Mouse (Mus musculus): ENCODE measurements around the gene Sec14l1.

The Sec14l1 gene

DNA sequence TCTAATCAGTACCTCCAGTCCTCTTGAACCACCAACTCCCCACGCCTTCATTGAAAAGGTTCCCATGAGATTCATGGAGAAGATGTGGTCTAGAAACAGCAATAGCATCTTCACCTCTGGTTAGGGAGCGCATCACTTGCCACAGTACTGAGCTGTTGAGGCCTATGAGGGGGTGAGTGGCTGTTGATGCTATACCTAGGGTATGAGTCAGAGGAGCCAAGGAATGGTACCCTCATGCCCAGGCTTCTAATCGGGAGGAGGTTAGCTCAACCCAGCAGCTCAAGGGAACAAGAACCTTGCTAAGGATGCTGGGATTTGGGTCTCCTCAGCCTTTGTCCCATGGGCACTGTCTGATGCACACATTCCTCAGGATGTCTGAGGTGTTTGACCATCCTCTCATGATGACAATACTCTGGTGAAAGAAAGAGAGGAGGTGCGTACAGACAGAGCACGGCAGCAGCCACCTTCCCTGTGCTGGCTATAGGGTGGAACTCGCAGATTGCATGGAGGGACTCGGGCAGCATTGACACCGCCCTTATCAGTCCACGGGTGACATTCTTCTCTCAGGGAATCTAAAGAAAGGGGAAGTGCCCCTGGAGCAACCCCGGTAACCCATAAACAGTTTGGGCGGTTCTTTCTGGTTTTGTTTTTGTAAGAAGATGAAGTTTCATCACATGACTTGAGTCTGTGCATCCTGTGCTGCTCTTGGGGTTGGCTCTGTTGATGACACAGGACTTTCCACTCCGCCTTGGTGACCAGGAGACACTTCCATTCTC, 5.6 kb upstream of the Sec14l1 start:
- DNase-seq (ENCODE audit: low read depth) = no peak

DNA sequence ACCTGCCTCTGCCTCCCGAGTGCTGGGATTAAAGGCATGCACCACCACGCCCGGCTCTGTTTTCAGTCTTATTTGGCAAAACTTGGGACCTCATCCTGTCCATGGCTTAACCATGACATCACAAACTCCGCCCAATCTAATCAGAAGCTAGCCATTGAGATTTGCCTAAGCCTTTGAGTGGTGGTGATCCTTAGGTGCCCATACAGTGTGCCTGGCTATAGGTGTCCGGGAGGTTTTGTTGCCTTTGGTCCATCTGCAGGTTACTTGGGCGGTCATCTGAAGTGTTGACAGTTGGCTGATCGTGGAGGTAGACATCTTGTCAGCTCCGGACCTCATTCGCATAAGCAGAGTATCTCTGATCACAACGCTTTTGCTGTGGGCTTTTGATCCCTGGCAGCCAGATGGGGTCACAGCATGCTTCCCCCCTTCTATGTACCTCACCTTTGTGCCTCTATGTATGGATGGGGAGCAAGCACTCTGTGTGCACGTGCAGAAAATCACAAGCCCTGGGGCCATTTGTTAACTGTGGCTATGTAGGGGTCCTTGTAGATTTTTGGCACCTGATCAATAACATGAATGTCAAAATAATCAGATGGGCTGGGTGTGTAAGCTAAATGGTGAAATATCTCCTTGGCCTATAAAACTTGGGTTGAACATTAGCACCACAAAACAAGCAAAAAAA, 2.9 kb upstream of the Sec14l1 start:
- no peak for DNase-seq (ENCODE audit: low read depth)

DNA sequence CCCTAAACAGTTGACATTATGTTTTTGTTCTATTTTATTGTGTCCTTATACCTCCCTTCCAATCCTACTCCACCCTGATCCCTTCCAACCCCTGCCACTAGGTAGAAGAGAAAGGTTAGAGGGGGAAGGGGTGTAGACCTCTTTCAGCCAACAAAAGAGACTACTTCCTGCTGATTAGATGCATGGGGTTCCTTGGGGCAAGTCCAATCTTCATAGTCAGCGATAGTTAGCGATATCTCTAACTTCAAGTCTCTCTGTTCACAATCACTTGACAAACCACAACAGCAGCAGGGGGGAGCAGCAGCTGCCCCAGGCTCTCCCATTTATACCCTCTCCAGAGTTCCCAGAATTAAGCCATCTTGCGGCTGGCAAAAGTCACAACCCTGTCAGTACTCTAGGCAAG, 2.3 kb upstream of the Sec14l1 start:
- no peak for DNase-seq (ENCODE audit: low read depth)

DNA sequence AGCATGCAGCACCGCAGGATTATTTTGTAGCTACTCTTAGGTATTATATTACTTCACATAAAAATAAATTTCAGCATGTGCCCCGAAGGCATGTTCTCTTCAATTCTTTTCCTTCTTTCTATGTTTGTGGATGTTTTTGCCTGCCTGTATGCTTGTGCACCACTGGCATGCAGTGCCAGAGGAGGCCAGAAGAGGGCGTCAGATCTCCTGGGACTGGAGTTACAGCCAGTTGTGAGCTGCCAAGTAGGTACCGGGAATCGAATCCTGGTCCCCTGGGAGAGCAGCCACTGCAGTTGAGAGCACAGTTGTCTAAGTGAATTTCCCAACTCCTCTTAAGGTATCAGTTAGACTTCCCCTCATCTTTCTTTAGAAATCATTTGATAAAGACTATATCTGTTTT, 1.6 kb upstream of the Sec14l1 start:
- no peak for DNase-seq (ENCODE audit: low read depth)

DNA sequence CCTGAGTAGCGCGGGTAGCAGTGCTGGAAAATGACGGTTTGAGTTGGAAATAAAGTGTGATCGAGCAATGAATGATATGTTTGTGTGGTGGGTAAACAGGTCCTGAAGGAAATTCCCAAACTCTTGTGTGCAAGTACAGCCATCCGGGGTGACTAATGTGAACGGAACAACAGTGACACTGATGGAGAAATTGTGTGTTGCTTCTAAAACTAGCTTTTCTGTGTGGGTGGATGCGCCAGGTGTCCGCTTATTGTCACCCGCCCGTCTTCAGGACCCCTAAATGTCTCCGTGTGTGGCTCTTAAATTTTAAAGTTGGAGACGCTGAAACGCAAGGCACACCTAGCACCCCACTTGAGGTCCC, 757 bp upstream of the Sec14l1 start:
- no peak for DNase-seq (ENCODE audit: low read depth)

DNA sequence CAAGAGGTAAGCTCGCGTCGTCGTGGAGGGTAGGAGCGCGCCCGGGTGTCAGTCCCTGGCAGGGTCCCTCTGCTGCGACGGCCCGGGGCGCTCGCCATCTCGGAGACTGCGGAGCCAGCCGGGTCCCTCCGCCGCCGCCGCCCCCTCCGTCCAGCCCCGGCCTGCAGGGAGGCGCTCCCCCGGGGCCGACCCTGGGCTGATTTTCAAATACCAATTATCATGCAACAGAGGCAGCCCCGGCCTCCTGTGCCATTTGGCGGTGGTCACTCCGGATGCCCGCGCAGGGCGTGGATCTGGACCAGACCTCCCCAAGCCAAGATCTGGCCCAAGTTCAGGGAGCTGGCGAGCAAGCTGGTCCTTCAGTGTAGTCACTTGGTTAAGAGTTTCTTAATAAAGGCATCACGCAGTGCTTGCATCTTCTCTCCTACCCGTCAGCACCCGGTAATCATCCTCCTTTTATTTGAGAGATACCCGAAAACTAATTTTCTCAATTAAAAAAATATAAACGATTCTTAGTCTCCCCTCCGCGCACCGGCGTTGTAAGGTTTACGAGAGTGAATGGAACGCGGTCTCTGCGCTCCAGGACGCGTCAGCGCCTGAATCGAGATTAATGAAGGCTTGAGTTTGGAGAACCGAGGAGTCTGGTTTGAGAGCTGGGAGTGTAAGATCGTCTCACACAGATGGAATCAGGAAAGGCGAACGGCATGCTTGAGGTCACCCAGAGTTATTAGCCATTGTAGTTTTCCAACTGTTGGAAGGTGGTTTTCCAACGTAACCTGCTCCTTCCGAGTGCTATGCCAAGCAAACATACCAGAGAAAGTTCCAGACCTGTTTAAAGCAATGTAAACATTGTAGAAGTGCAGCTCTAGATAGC, 615 bp downstream of the Sec14l1 start:
- DNase-seq (ENCODE audit: low read depth) = no peak

DNA sequence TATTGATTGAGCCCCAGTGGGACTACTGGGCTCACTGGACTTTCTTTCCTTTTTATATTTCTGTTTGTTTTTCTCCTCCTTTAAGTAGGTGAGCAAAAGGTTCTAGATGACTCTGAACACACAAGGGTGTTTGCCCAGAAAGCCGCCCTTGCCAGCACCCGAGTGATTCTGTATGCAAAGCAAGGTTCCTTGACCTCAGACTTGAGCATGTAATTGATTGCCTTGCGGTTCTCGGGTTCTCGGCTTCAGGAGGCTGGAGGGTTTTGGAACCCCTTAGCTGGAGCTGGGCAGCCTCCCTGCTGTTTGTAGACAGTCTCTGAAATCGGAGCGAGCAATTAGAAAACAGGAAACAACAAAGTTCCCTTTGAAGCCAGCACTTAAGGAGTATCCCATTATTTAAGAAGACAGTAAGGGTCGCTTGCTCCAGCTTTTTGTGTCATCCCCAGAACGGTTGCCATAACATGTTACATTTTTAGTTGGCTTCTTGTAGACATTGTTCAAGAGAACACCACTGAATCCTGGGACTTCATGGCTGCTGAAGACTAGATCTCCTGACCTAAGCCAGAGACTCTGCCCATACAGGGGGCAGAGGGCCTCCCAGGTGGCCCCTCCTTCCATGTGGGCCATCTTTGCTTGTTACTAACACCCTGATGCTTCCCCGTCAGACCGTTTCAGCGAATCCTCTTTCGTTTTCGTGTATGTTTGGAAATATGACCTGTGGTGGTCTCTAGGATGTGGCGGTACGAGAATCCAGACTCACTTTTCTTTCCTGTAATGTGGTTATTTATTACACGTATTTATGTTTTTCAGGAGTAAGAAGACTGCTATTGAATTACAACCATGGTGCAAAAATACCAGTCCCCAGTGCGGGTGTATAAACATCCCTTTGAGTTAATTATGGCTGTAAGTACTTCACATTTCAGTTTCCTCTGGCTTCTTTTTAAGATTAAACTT, 1.7 kb downstream of the Sec14l1 start:
- DNase-seq (ENCODE audit: low read depth) = no peak

DNA sequence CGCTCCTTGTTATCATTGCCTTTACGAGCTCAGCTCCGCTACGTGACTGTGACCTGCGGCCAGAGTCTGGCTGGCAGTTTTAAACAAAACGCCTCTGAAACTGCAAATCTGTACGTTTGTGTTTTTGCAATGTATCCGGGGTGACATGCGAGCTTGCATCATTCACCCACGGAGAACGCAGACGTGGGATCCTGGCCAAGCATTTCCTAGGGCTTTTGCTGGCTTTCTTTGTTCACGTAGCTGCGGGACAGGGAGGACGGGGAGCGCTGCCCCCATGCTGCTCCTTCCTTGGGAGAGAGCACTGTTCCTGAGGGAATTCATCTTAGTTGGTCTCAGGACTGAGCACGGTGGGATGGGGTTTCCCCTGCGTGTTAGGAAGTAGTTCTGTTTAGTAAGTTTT, 2.4 kb downstream of the Sec14l1 start:
- DNase-seq (ENCODE audit: low read depth) = no peak

DNA sequence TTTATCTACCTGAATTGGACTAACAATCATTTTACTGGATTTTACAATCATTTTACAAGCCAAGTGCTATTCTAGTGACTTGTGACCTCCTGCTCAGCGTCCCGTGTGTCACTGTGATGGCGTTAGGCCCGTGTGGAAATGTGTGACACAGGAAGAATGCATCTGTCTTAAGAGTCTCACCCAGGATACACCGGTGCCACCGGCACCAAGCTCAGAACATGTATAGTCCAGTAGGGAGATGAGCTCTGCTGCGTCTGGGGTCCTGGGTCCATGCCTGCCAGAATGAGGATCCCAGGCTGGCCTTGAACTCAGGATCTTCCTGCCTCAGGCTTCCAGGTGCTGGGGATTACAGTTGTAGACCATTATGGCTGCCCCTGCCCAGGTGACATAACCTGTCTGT, 2.8 kb downstream of the Sec14l1 start:
- no peak for DNase-seq (ENCODE audit: low read depth)

DNA sequence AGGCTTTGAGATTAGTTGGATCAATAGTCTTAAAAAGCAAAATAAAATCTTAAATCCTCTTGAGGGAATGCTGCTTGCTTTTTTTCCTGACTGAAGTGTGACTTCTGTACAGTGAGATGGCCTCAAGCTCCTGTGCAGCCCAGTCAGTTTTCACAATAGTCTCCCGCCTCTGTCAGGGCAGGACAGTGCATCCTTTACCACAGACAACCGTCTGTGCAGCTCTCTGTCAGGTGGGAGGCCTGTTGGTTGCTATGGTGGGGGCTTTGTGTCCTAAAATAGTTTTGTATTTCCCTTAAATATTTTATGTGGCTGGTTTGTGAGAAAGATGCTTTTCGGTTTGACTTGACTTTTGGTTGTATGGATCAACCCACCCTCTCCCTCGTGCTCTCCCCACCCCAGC, 3.3 kb downstream of the Sec14l1 start:
- no peak for DNase-seq (ENCODE audit: low read depth)

DNA sequence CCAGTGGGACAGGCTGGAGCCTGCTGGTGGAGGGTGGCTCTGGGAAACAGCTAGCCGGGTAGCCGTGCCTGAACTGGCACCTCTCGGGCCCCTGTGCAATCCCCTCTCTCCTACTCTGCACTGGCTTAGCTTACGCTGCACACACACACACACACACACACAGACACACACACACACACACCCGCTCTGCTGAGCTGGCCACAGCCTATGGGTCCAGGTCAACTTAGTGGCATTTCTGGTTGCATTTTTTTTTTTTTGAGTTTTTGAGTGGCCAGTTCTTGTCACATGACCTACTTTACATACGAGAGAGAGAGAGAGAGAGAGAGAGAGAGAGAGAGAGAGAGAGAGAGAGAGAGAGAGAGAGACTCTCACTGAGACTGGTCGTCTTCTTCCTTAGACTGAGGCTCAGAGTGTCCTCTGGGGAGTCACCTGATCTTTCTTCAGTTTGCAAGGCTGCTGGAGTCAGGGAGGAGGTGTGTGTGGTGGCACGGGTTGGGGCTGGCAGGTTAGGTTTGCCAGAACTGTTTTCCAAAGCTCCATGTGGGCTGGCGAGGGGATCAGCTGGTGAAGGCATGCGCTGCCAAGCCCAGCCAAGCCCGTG, 3.9 kb downstream of the Sec14l1 start:
- no peak for DNase-seq (ENCODE audit: low read depth)

DNA sequence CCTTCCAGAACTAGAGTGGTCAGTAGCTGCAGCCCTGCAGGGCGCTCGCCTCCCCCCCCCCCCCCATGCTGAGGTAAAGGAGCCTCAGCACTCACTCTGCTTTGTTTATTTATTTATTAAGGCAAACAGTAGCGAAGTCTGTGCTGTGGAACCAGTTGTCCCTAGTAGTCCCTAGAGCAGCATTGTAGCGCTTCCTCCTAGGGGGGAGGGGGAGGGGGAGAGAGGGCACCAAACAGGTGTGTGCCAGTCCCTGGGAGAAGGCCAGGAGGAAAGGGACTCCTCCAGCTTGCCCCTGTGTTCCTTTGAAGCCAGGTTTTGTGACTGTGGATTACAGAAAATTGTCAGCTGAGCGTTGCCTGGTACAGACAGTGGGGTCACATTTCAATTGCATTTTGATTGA, 4.8 kb downstream of the Sec14l1 start:
- no peak for DNase-seq (ENCODE audit: low read depth)

DNA sequence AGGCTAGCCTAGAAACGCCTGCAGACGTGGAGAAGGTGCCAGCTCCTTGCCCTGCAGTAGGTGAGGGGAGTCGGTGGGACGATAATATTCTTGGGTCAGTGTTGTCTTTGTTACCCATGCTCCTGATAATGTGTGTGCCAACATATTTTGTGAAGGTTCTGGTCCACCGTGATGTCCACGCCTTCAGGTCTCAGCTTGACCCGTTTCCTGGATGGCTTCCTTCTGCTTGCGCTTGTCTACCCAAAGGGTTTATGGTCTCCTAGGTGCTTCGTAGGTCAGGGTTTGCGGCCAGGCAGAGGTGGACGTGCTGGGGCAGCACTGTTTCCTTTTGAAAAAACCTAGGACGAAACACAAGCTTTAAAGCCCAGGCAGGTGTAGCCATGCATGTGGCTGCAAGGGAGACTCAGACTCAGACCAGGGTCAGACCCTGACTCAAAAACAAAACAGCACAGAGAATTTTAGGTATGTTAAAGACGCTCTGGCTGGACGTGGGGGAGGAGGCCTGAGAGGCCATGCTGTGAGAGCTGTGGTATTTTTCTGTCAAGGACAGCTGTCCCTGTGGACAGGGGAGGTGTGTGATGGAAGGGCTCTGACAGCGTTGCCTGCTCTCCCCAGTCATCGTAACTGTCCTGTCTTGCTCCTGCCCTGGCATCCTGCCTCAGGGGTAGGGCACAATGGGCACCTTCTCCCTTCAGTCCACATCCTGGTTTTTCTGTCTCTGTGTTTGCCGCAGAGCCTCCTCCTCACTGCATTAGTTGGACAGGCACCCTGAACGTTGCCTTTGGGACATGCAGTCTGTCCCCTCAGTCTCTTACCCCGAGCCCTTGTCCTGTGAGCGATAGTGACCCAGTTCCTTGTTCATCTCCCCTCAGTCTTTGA, 5.6 kb downstream of the Sec14l1 start:
- DNase-seq (ENCODE audit: low read depth) = no peak

DNA sequence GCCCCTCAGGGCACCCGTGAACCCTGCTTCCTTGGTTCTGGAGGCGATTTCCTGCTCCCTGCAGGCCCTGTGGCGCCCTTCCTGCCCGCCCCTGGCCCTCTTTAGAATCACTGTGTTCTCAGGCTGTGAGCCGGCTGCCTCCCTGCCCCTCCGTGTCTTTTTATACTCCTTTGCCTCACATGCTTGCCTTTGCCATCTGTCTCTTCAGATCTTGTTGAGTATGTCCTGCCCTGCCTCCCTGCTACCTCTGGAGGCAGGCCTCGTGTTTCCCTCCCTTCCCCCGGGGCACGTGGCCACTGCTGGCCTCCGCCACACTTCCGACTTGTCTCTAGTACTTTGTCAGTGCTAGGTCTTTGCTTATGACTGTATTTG, 6.2 kb downstream of the Sec14l1 start:
- DNase-seq (ENCODE audit: low read depth) = no peak

DNA sequence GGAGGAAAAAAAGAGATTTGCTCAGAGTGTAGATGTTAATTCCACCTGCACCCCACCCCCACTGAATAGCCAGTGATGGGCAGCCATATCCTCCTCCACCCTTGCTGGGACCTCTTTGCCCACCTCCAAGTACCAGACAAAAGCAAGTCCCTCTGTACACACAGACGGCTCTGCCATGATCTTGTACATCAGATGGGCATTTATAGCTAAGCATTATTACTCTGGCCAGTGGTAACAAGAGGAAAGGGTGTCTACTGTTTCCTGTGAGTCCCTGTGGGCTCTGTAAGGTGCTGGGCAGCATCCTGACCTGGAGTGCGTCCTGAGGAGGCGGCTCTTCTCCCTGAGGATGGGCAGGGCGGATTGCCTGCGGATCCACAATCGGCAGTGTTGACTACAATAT, 7.0 kb downstream of the Sec14l1 start:
- DNase-seq (ENCODE audit: low read depth) = no peak

DNA sequence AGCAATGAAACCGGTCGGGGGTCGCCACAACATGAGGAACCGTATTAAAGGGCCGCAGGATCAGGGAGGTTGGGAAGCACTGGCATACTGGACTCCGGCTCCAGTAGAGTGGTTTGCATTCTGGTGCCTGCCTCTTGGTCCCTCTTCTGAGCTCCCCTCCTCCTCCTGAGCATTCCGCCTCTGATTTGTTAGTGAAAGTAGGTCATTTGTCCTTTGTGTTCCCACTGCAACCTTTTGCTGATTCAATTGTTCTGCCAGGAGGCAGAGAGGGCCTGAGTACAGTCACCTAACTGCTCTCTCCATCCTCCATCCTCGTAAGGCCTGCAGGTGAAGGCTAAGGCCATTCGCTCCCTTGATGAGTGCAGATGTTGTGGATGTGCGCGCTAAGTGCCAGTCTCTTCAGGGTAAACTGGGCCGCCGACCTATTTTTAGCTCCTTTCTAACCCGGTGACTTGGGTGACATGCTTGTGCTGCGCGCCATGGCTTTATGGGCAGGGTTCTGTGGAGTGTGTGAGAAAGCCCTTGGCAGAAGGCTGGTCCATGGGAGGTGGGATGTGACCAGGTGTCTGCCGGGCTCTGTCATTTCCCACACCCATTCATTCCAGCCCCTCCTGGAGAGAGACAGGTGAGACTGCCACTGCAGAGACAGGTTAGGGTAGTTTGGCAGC, 8.6 kb downstream of the Sec14l1 start:
- no peak for DNase-seq (ENCODE audit: low read depth)

DNA sequence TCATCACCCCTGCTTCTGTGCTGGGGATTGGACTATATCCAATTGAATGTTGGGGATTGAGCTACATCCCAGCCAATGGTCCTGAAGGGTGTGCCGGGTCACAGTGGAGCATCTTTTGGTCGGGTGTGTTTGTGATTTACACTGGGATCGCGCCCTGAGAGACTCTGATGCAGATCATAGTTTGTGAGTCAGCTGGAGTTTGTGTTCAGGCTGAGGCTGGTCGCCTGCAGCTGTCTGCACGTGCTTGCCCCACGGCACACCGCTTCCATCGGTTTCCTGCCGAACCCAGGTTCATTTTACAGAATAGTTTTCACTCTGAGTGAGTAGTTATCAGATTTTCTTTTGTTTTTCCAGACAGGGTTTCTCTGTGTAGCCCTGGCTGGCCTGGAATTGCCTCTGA, 9.6 kb downstream of the Sec14l1 start:
- DNase-seq (ENCODE audit: low read depth) = no peak

DNA sequence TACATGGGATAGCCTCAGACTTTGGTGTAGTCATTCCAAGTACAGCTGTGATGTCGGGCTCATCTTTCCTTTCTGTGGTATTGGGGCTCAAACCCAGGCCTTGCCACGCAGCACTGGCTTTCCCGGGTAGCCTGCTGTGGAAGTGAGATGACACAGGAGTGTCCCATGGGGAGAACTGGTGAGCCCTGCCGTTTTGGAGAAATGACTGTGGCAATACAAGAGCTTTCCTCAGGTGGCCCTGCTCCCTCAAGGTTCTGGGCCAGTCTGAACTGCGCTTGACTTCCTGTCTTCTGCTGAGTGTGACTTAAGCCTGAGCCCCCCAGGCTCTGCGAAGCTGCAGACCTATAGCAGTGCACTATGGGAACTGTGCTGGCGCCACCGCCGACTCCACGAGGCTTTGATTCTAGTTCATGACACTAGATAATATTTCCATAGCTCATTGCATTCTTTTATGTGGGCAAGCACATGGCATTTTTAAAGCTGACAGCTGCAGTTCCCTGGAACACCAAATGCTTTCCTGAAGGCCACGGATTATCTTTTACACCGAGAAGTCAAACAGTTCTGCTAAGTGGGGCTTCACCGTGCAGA, 12.4 kb downstream of the Sec14l1 start:
- DNase-seq (ENCODE audit: low read depth) = no peak

DNA sequence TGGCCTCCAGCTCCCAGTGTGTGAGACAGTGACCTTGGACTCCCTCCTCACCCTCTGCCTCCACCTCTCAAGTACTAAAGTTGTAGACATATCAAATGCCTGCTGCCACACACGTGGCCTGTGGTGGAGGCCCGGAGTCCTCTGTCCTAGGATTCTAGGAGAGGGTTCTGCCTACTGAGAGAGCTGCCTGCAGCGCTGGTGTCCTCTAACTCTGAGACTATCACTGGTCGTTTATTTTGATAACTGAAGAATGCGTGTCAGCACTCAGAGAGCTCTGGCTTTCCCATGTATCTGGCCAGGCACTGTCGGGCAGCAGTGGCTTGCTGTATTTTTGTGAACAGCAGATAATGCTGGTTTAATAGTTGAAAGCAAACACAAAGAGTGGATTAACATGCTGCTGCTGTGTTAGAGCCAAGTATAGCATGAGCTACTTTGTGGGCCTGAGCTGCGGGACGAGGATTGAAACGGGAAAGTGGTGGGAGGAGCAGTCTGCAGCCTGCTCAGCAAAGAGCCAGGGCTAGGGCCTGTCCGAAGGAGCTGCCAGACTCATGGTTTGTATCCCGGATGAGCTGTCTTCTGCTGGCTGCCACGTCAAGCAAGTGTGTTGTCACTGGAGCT, 13.1 kb downstream of the Sec14l1 start:
- DNase-seq (ENCODE audit: low read depth) = no peak
